In genomic region chr17:71617974-71618373, GRCm38 (mm10) we compare ENCODE assay signal across 9 mouse cellular contexts. TPM values are rescaled to one million over a fixed set of nuclear protein-coding genes. Genes with fewer than 3 reads are reported as not detected.
DNase-seq lines count a peak whose midpoint lies in the region; ATAC-seq and TF ChIP-seq lines count a peak whose summit lies in the region.
"Had no signal": no experiment of that assay in that cellular context is flagged by ENCODE, and none has a peak within 500 bp of the region (broad histone marks: within the 10 kb centered on the region; RNA-seq: fewer than 3 reads in every experiment).

No protein-coding gene starts in this region.

- peak overlapping the region; percentile 93 for H3K4me3 ChIP-seq in heart, embryonic 15.5 days
- H3K4me3 ChIP-seq in E14TG2a.4 (replicated peaks; ENCODE audit: low read length) = peak overlapping the region; percentile 96
- H3K4me3 ChIP-seq in forebrain, embryonic 15.5 days = no peak overlapping the region
- H3K4me3 ChIP-seq in liver, embryonic 16.5 days (ENCODE audit: low read depth, low read length) = peak overlapping the region; percentile 97

- no peak overlapping the region for H3K27ac ChIP-seq in heart, embryonic 15.5 days
- no peak overlapping the region for H3K27ac ChIP-seq in forebrain, embryonic 15.5 days (replicated peaks)
- H3K27ac ChIP-seq in liver, embryonic 16.5 days (ENCODE audit: low read length) = peak overlapping the region; percentile 19; the same call in 1 of the 2 replicates

- H3K9ac ChIP-seq in heart, embryonic 15.5 days = no peak overlapping the region
- H3K9ac ChIP-seq in forebrain, embryonic 15.5 days (replicated peaks) = no peak overlapping the region
- peak overlapping the region; percentile 47 for H3K9ac ChIP-seq in liver, embryonic 16.5 days (ENCODE audit: low read depth, low read length)

- no peak for TF ChIP-seq CTCF in E14TG2a.4 (conservative IDR thresholded peaks at IDR 0.05; ENCODE audit: low read length)

- H3K27me3 ChIP-seq in heart, embryonic 15.5 days = no peaks in the 10 kb centered on the region
- no peaks in the 10 kb centered on the region for H3K27me3 ChIP-seq in E14TG2a.4 (ENCODE audit: insufficient read depth, low read length)
- H3K27me3 ChIP-seq in forebrain, embryonic 15.5 days = no peaks in the 10 kb centered on the region
- H3K27me3 ChIP-seq in liver, embryonic 16.5 days (ENCODE audit: control insufficient read depth, insufficient read depth, low read depth, low read length) = no peaks in the 10 kb centered on the region
- H3K27me3 ChIP-seq: Patski had no signal

- peak overlapping the region; percentile 79 for H3K4me2 ChIP-seq in heart, embryonic 15.5 days
- H3K4me2 ChIP-seq in forebrain, embryonic 15.5 days (replicated peaks) = peak overlapping the region; percentile 5; the same call in 1 of the 2 replicates
- peak overlapping the region; percentile 94 for H3K4me2 ChIP-seq in liver, embryonic 16.5 days (ENCODE audit: low read depth, low read length)

- 53% methylated on average over 4 of the region's 4 CpGs for WGBS in heart, embryonic 15.5 days
- WGBS in forebrain, embryonic 15.5 days = 82% methylated on average over 4 of the region's 4 CpGs
- 27% methylated on average over 4 of the region's 4 CpGs for WGBS in liver, embryonic 16.5 days (ENCODE audit: insufficient replicate concordance)

- no peak for DNase-seq in heart, adult 9 months (ENCODE audit: low spot score in 2 of 2)
- DNase-seq in cerebellum, adult 11 months = no peak
- DNase-seq in kidney, postnatal 36 days = no peak
- no peak for DNase-seq in adrenal gland, adult 18-20 months (ENCODE audit: low spot score in 2 of 2)

- H3K4me1 ChIP-seq in heart, embryonic 15.5 days (replicated peaks) = peaks cover 19% of the 10 kb centered on the region
- H3K4me1 ChIP-seq in E14TG2a.4 (replicated peaks; ENCODE audit: low read depth, low read length) = peaks cover 61% of the 10 kb centered on the region
- peaks cover 24% of the 10 kb centered on the region for H3K4me1 ChIP-seq in forebrain, embryonic 15.5 days
- peaks cover 28% of the 10 kb centered on the region for H3K4me1 ChIP-seq in liver, embryonic 16.5 days (ENCODE audit: control insufficient read depth, low read depth, low read length)

- no peaks in the 10 kb centered on the region for H3K36me3 ChIP-seq in heart, embryonic 15.5 days
- H3K36me3 ChIP-seq in E14TG2a.4 (ENCODE audit: insufficient read depth, low read length) = peaks cover 46% of the 10 kb centered on the region
- peaks cover 3% of the 10 kb centered on the region; the same call in 1 of the 2 replicates for H3K36me3 ChIP-seq in forebrain, embryonic 15.5 days
- H3K36me3 ChIP-seq in liver, embryonic 16.5 days (ENCODE audit: control insufficient read depth, insufficient read depth) = no peaks in the 10 kb centered on the region

- ATAC-seq in heart, embryonic 15.5 days (replicated peaks; ENCODE audit: insufficient number of reproducible peaks, insufficient read depth, low FRiP score, low read depth) = no peak
- ATAC-seq in forebrain, embryonic 15.5 days (replicated peaks) = no peak
- no peak for ATAC-seq in liver, embryonic 16.5 days (ENCODE audit: low read depth)
- ATAC-seq: Patski had no signal

- H3K9me3 ChIP-seq in heart, embryonic 15.5 days (replicated peaks) = no peaks in the 10 kb centered on the region
- H3K9me3 ChIP-seq in E14TG2a.4 (ENCODE audit: low read length) = no peaks in the 10 kb centered on the region
- H3K9me3 ChIP-seq in forebrain, embryonic 15.5 days = no peaks in the 10 kb centered on the region
- no peaks in the 10 kb centered on the region for H3K9me3 ChIP-seq in liver, embryonic 16.5 days (replicated peaks; ENCODE audit: control insufficient read depth, low read length)

RNA-seq across cellular contexts. Expression of gene Wdr43, which starts 2.3 kb away (rescaled TPM):
- 32.4 and 40.5 TPM in 2 replicates for polyA plus RNA-seq in heart, embryonic 15.5 days (2015; fragmentation: Nextera tagmentation; extraction: Ambion mirVana)
- 55.2 and 57.4 TPM in 2 replicates for polyA plus RNA-seq in forebrain, embryonic 15.5 days (2015; fragmentation: Nextera tagmentation; extraction: Ambion mirVana)
- polyA plus RNA-seq in liver, embryonic 16.5 days (2015; fragmentation: Nextera tagmentation; extraction: Ambion mirVana) = 26.0 and 26.6 TPM in 2 replicates
- 100 to 1,000 TPM in 1 of 2 experiments, 10 to 100 TPM in 1; 63.3 to 104 TPM for total RNA-seq in adrenal gland, adult 18-20 months (2021)

RNA-seq across cellular contexts. Expression of gene Togaram2, which starts 55.1 kb away (rescaled TPM):
- polyA plus RNA-seq in heart, embryonic 15.5 days (2015; fragmentation: Nextera tagmentation; extraction: Ambion mirVana) = 2.3 and 2.6 TPM in 2 replicates
- polyA plus RNA-seq in forebrain, embryonic 15.5 days (2015; fragmentation: Nextera tagmentation; extraction: Ambion mirVana) = 0.36 and 0.79 TPM in 2 replicates
- not detected in 2 replicates for polyA plus RNA-seq in liver, embryonic 16.5 days (2015; fragmentation: Nextera tagmentation; extraction: Ambion mirVana)
- total RNA-seq in adrenal gland, adult 18-20 months (2021) = under 1 TPM in 1 of 2 experiments, not detected in 1; 0.13 TPM

Comparison
In these comparisons a context has a peak if more than half of its experiments do, and no peak if none do; other contexts are left out.
1. H3K4me2 ChIP-seq: peak in every context shown above with its lines; median percentile 94 in liver, embryonic 16.5 days; 79 in heart, embryonic 15.5 days; 5 in forebrain, embryonic 15.5 days.